Mouse (Mus musculus): ENCODE measurements around the gene Ralgapa2. TPM values are rescaled to one million over a fixed set of nuclear protein-coding genes. Genes with fewer than 3 reads are reported as not detected.

Gene Ralgapa2
- total RNA-seq, 2 experiments from 2014 or later: 21.7 to 22.7 TPM

GRCm38 (mm10) chr2:146495781-146496180, 16.4 kb downstream of the Ralgapa2 start:
- no peak for DNase-seq (ENCODE audit: extremely low spot score in 1 of 2, low spot score in 2 of 2)
- intact Hi-C loops (cut with DNase I): no loop called here
- Histone ChIP-seq H3K27ac (no peak overlapping the region), H3K4me3 (no peak overlapping the region)
- no peak for TF ChIP-seq CTCF (IDR thresholded peaks at IDR 0.05)

GRCm38 (mm10) chr2:146493354-146493946, 18.7 kb downstream of the Ralgapa2 start:
- Histone ChIP-seq H3K27ac (no peak overlapping the region), H3K4me3 (no peak overlapping the region)
- intact Hi-C loops (cut with DNase I): no loop called here
- no peak for DNase-seq (ENCODE audit: extremely low spot score in 1 of 2, low spot score in 2 of 2)
- TF ChIP-seq CTCF (IDR thresholded peaks at IDR 0.05): no peak

DNA sequence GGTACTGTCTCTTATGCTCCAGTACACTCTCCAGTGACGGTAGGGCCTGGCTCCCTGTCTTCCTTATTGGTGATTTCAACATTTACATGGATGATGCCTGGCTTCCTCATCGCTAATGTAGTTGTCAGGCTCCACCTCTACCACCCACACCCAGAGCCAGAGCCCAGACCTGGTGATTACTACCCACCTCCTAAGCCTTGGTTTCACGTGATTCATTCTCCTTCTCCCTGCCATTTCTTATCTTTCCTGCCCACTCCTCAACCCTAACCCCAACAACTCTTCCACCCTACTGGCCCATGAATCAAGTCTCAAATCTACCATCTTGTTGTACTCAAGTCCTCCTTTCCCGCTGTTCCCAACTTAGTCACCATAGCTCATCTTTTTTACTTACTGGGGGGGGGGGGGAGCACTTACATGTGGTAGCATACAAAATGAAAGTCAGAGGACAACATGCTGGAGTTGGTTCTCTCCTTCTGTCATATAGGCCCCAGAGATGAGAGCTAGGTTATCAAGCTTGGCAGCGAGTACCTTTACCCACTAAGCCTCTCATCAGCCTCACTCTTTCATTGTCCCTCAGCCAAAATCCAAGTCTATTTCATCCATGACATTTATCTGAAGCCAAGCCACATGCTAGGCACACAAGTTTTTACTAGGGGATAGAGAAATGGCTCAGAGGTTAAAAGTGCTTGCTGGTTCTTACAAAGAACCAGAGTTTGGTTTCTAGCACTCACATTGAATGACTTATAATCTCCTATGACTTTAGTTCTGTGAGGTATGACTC, 20.1 kb downstream of the Ralgapa2 start:
- DNase-seq (ENCODE audit: extremely low spot score in 1 of 2, low spot score in 2 of 2): no peak
- intact Hi-C loops (cut with DNase I): no loop called here
- H3K4me3 ChIP-seq: no peak overlapping the region
- TF ChIP-seq CTCF (IDR thresholded peaks at IDR 0.05): no peak
- H3K27ac ChIP-seq: no peak overlapping the region

DNA sequence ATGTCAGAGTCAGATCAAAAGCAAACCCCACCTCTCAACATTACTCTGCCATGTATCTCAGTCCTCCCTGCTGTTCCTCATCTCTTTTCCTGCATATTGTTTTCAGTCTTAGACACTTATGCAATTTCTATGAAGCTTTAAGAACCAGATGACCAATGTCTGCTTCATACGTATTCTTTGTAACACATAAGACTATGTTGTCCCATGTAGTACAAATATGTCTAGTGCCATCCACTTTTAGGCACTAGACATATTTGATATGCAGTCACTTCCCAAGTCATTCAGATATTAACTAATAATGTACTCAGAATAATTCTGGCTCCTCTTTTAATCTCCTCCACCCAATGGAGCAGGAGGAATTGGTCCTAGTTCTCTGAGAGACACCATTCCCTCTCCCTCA, 21.2 kb downstream of the Ralgapa2 start:
- H3K27ac ChIP-seq: no peak overlapping the region
- no peak overlapping the region for H3K4me3 ChIP-seq
- TF ChIP-seq CTCF (IDR thresholded peaks at IDR 0.05): no peak
- intact Hi-C loops (cut with DNase I): no loop called here
- DNase-seq (ENCODE audit: extremely low spot score in 1 of 2, low spot score in 2 of 2): no peak

- intact Hi-C loops (cut with DNase I): no loop called here
- Histone ChIP-seq H3K27ac (no peak overlapping the region), H3K4me3 (no peak overlapping the region)
- no peak for DNase-seq (ENCODE audit: extremely low spot score in 1 of 2, low spot score in 2 of 2)
- TF ChIP-seq CTCF (IDR thresholded peaks at IDR 0.05): no peak
Measured at GRCm38 (mm10) chr2:146488291-146488690, 23.9 kb downstream of the Ralgapa2 start.

DNA sequence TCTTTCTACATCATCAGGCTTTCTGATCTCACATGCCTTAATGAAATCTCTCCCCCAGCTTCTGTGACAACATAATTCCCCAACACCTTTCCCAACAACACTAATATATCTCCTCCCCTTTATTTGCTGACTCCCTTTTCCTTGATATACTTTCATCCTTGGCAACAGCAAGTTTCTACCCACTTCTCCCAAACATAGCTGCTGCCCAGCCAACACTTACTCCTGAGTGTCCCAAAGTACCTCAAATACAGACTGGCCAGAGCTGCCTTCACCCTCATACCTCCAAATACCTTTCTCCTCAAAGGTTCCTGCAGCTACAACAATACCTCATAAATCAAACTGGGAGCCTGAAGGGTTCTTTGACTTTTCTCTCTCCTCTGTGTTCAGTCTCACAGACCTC, 29.3 kb downstream of the Ralgapa2 start:
- intact Hi-C loops (cut with DNase I): no loop called here
- no peak for TF ChIP-seq CTCF (IDR thresholded peaks at IDR 0.05)
- Histone ChIP-seq H3K27ac (no peak overlapping the region), H3K4me3 (no peak overlapping the region)
- no peak for DNase-seq (ENCODE audit: extremely low spot score in 1 of 2, low spot score in 2 of 2)

GRCm38 (mm10) chr2:146477491-146477890, 34.7 kb downstream of the Ralgapa2 start:
- Histone ChIP-seq H3K27ac (no peak overlapping the region), H3K4me3 (no peak overlapping the region)
- intact Hi-C loops (cut with DNase I): no loop called here
- DNase-seq (ENCODE audit: extremely low spot score in 1 of 2, low spot score in 2 of 2): no peak
- TF ChIP-seq CTCF (IDR thresholded peaks at IDR 0.05): no peak

DNA sequence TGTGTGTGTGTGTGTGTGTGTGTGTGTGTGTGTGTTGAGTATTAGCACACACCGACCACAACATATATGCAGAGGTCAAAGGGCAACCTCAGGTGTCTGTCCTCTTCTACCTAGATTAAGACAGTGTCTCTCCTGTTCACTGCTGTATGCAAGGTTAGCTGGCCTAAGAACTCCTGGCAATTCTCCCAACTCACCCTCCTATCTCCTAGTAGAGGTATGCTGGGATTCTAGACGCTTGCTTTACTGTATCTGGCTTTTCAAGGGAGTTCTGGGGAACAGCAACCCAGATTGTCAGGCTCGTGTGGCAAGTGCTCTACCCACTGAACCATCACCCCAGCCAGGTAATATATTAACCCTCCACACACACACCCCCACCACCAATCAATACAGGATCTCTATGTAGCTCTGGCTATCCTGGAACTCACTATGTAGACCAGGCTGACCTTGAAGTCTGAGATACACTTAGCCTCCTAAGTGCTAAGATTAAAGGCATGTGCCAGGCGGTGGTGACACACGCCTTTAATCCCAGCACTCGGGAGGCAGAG, 35.6 kb downstream of the Ralgapa2 start:
- TF ChIP-seq CTCF (IDR thresholded peaks at IDR 0.05): no peak
- intact Hi-C loops (cut with DNase I): no loop called here
- no peak for DNase-seq (ENCODE audit: extremely low spot score in 1 of 2, low spot score in 2 of 2)
- no peak overlapping the region for H3K4me3 ChIP-seq
- no peak overlapping the region for H3K27ac ChIP-seq

- TF ChIP-seq CTCF (IDR thresholded peaks at IDR 0.05): no peak
Measured at GRCm38 (mm10) chr2:146476001-146476400, 36.1 kb downstream of the Ralgapa2 start.

DNA sequence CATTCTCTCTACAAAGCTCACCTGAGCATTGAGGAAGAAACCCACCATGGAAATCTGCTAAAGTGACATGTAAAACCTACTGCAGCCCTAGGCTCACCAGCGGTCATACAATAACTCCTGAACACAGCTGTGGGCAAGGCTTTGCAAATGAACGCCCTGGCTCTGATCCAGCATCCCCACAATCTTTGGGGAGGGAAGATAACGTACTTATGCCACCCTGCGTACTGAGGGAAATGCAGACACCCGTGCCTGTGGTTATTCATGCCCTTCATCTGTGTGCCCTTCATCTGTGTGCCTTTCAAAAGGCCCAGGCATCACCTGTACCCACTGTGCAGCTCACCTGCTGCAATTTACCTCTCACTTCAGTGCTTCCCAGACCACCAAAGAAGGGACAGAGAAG, 41.2 kb downstream of the Ralgapa2 start:
- intact Hi-C loops (cut with DNase I): no loop called here
- no peak for TF ChIP-seq CTCF (IDR thresholded peaks at IDR 0.05)
- Histone ChIP-seq H3K4me3 (no peak overlapping the region), H3K27ac (no peak overlapping the region)
- no peak for DNase-seq (ENCODE audit: extremely low spot score in 1 of 2, low spot score in 2 of 2)

More at GRCm38 (mm10) chr2:146476001-146476400, 36.1 kb downstream of the Ralgapa2 start:
- H3K27ac ChIP-seq: no peak overlapping the region
- H3K4me3 ChIP-seq: no peak overlapping the region
- intact Hi-C loops (cut with DNase I): no loop called here
- no peak for DNase-seq (ENCODE audit: extremely low spot score in 1 of 2, low spot score in 2 of 2)

GRCm38 (mm10) chr2:146469707-146470420, 42.3 kb downstream of the Ralgapa2 start:
- no peak overlapping the region for H3K27ac ChIP-seq
- no peak overlapping the region for H3K4me3 ChIP-seq
- intact Hi-C loops (cut with DNase I): loop anchor here (1.0 to 5.0 kb wide), 2 partner anchors 143 to 707 kb away; no protein-coding TSS in a partner anchor
- TF ChIP-seq CTCF (IDR thresholded peaks at IDR 0.05): peak; percentile 85
- no peak for DNase-seq (ENCODE audit: extremely low spot score in 1 of 2, low spot score in 2 of 2)

GRCm38 (mm10) chr2:146468898-146469297, 43.2 kb downstream of the Ralgapa2 start:
- intact Hi-C loops (cut with DNase I): loop anchor here (1.0 to 5.0 kb wide), 2 partner anchors 144 to 708 kb away; no protein-coding TSS in a partner anchor
- TF ChIP-seq CTCF (IDR thresholded peaks at IDR 0.05): no peak
- Histone ChIP-seq H3K4me3 (no peak overlapping the region), H3K27ac (no peak overlapping the region)
- DNase-seq (ENCODE audit: extremely low spot score in 1 of 2, low spot score in 2 of 2): no peak
